Mouse (Mus musculus): ENCODE data around the gene Hsd17b11.
"Not testable (repeated sequence)": the region's sequence is repeated elsewhere in the genome, so short reads cannot be mapped to it uniquely, and the experiment has no call there.

Hsd17b11 gene

GRCm38 (mm10) chr5:103980705-103981560, 40.8 kb downstream of the Hsd17b11 start:
- DNase-seq (ENCODE audit: low read depth) = no peak

- no peak for DNase-seq (ENCODE audit: low read depth)
Measured at GRCm38 (mm10) chr5:103977907-103978570, 43.7 kb downstream of the Hsd17b11 start.

- no peak for DNase-seq (ENCODE audit: low read depth)
Measured at GRCm38 (mm10) chr5:103977297-103977696, 44.4 kb downstream of the Hsd17b11 start, which contains the start of gene Hsd17b13. Gene Hsd17b13, minus strand, starts transcription at chr5:103977410.

- peak; percentile 51 for DNase-seq (ENCODE audit: low read depth)
Measured at GRCm38 (mm10) chr5:103975736-103976135, 46.0 kb downstream of the Hsd17b11 start.

- peak; percentile 31 for DNase-seq (ENCODE audit: low read depth)
Measured at GRCm38 (mm10) chr5:103972801-103973200, 48.9 kb downstream of the Hsd17b11 start.

GRCm38 (mm10) chr5:103972379-103972778, 49.3 kb downstream of the Hsd17b11 start:
- DNase-seq (ENCODE audit: low read depth) = no peak

GRCm38 (mm10) chr5:103971051-103971450, 50.7 kb downstream of the Hsd17b11 start:
- DNase-seq (ENCODE audit: low read depth) = no peak

GRCm38 (mm10) chr5:103962935-103963429, 58.7 kb downstream of the Hsd17b11 start:
- no peak for DNase-seq (ENCODE audit: low read depth)

GRCm38 (mm10) chr5:103954638-103955037, 67.1 kb downstream of the Hsd17b11 start:
- no peak for DNase-seq (ENCODE audit: low read depth)

- no peak for DNase-seq (ENCODE audit: low read depth)
Measured at GRCm38 (mm10) chr5:103953135-103954083, 68.3 kb downstream of the Hsd17b11 start.

- not testable (repeated sequence) for DNase-seq (ENCODE audit: low read depth)
Measured at GRCm38 (mm10) chr5:103950138-103950537, 71.6 kb downstream of the Hsd17b11 start.

GRCm38 (mm10) chr5:103943183-103943582, 78.5 kb downstream of the Hsd17b11 start:
- no peak for DNase-seq (ENCODE audit: low read depth)

GRCm38 (mm10) chr5:103939856-103940255, 81.9 kb downstream of the Hsd17b11 start:
- DNase-seq (ENCODE audit: low read depth) = no peak
